Mouse (Mus musculus) E14TG2a.4 (cell line): Measurements from ENCODE around the gene Nacc1.

Experiments used
- CTCF ChIP-seq: conservative IDR thresholded peaks from 2 replicates; pipeline ENCODE4 v1.5.1; 2014; ENCODE audit warnings: low read length
- NANOG ChIP-seq: IDR thresholded peaks from 2 replicates; pipeline ENCODE4 v1.6.1; 2014; ENCODE audit warnings: borderline replicate concordance, low read length, mixed read lengths
- POU5F1 ChIP-seq: IDR thresholded peaks from 2 replicates; pipeline ENCODE4 v1.6.1; 2014; ENCODE audit warnings: low read length, borderline replicate concordance

GRCm38 (mm10) chr8:84656191-84656525, 31.5 kb downstream of the Nacc1 start:
- no peak for TF ChIP-seq CTCF
- no peak for TF ChIP-seq POU5F1
- TF ChIP-seq NANOG = no peak
